Mouse (Mus musculus): ENCODE results near the gene Crtc3.

Crtc3 gene

GRCm38 (mm10) chr7:80641497-80641896 lies 47.2 kb downstream of the Crtc3 start:
- no peak for DNase-seq (ENCODE audit: low read depth, low spot score)

GRCm38 (mm10) chr7:80639981-80640380 lies 48.7 kb downstream of the Crtc3 start:
- DNase-seq (ENCODE audit: low read depth, low spot score) = no peak

GRCm38 (mm10) chr7:80638460-80638859 lies 50.2 kb downstream of the Crtc3 start:
- no peak for DNase-seq (ENCODE audit: low read depth, low spot score)

- DNase-seq (ENCODE audit: low read depth, low spot score) = no peak
Observed at GRCm38 (mm10) chr7:80636953-80637800, 51.5 kb downstream of the Crtc3 start.

GRCm38 (mm10) chr7:80636288-80636952 lies 52.3 kb downstream of the Crtc3 start:
- DNase-seq (ENCODE audit: low read depth, low spot score) = no peak

GRCm38 (mm10) chr7:80635866-80636265 lies 52.8 kb downstream of the Crtc3 start:
- no peak for DNase-seq (ENCODE audit: low read depth, low spot score)

GRCm38 (mm10) chr7:80634741-80635140 lies 53.9 kb downstream of the Crtc3 start:
- no peak for DNase-seq (ENCODE audit: low read depth, low spot score)

GRCm38 (mm10) chr7:80633635-80634034 lies 55.0 kb downstream of the Crtc3 start:
- no peak for DNase-seq (ENCODE audit: low read depth, low spot score)

- no peak for DNase-seq (ENCODE audit: low read depth, low spot score)
Observed at GRCm38 (mm10) chr7:80631993-80632392, 56.7 kb downstream of the Crtc3 start.

GRCm38 (mm10) chr7:80631405-80631804 lies 57.3 kb downstream of the Crtc3 start:
- DNase-seq (ENCODE audit: low read depth, low spot score) = no peak

GRCm38 (mm10) chr7:80629369-80629768 lies 59.3 kb downstream of the Crtc3 start:
- no peak for DNase-seq (ENCODE audit: low read depth, low spot score)

- no peak for DNase-seq (ENCODE audit: low read depth, low spot score)
Observed at GRCm38 (mm10) chr7:80628708-80629183, 59.9 kb downstream of the Crtc3 start.

GRCm38 (mm10) chr7:80626943-80627342 lies 61.7 kb downstream of the Crtc3 start:
- DNase-seq (ENCODE audit: low read depth, low spot score) = no peak

GRCm38 (mm10) chr7:80625841-80626240 lies 62.8 kb downstream of the Crtc3 start:
- DNase-seq (ENCODE audit: low read depth, low spot score) = no peak

- no peak for DNase-seq (ENCODE audit: low read depth, low spot score)
Observed at GRCm38 (mm10) chr7:80623276-80623675, 65.4 kb downstream of the Crtc3 start.

- DNase-seq (ENCODE audit: low read depth, low spot score) = no peak
Observed at GRCm38 (mm10) chr7:80616096-80616495, 72.6 kb downstream of the Crtc3 start.

- DNase-seq (ENCODE audit: low read depth, low spot score) = no peak
Observed at GRCm38 (mm10) chr7:80614042-80614441, 74.6 kb downstream of the Crtc3 start.

GRCm38 (mm10) chr7:80612191-80612787 lies 76.4 kb downstream of the Crtc3 start:
- no peak for DNase-seq (ENCODE audit: low read depth, low spot score)

- DNase-seq (ENCODE audit: low read depth, low spot score) = no peak
Observed at GRCm38 (mm10) chr7:80611646-80612045, 77.0 kb downstream of the Crtc3 start.

- DNase-seq (ENCODE audit: low read depth, low spot score) = no peak
Observed at GRCm38 (mm10) chr7:80607503-80607902, 81.2 kb downstream of the Crtc3 start.

GRCm38 (mm10) chr7:80606435-80606834 lies 82.2 kb downstream of the Crtc3 start:
- no peak for DNase-seq (ENCODE audit: low read depth, low spot score)

- no peak for DNase-seq (ENCODE audit: low read depth, low spot score)
Observed at GRCm38 (mm10) chr7:80605557-80605930, 83.1 kb downstream of the Crtc3 start.
